Mouse (Mus musculus) midbrain, embryonic 10.5 days (tissue): ENCODE measurements around the gene Pmm1. TPM values are rescaled to one million over a fixed set of nuclear protein-coding genes. Genes with fewer than 3 reads are reported as not detected.
A peak's percentile ranks its signal among the peaks of the same experiment; 100 is the strongest.

Experiments used
- DNase-seq: peaks from one replicate; pipeline ENCODE4 v3.0.0-alpha.2; 2017; ENCODE audit warnings: low spot score
- H3K27ac ChIP-seq: fragments of 300-500 bp; sonication (generic); replicated peaks from 2 replicates; pipeline ENCODE4 v1.5.1; 2016; ENCODE audit warnings: mild to moderate bottlenecking
- H3K27me3 ChIP-seq: fragments of 300-500 bp; sonication (generic); 2 replicates; pipeline ENCODE4 v1.6.1; 2016; ENCODE audit warnings: low read depth, mild to moderate bottlenecking; ENCODE audit not compliant: poor library complexity, severe bottlenecking
- H3K36me3 ChIP-seq: fragments of 300-500 bp; sonication (generic); 2 replicates; pipeline ENCODE4 v1.6.1; 2016; ENCODE audit warnings: mild to moderate bottlenecking, moderate library complexity
- H3K4me1 ChIP-seq: fragments of 300-500 bp; sonication (generic); 2 replicates; pipeline ENCODE4 v1.6.1; 2016
- H3K4me3 ChIP-seq: fragments of 300-500 bp; sonication (generic); 2 replicates; pipeline ENCODE4 v1.5.1; 2016; ENCODE audit warnings: mild to moderate bottlenecking, moderate library complexity
- H3K9me3 ChIP-seq: fragments of 300-500 bp; sonication (generic); replicated peaks from 2 replicates; pipeline ENCODE4 v1.6.1; 2016; ENCODE audit warnings: mild to moderate bottlenecking
- WGBS: fragments of 180-500 bp; shearing (Covaris S2); methylation state at CpG from one replicate; pipeline ENCODE4 v1.1.7; 2016; 5-methylcytosine and 5-hydroxymethylcytosine counted together
- polyA plus RNA-seq: library from polyadenylated mRNA; unstranded; fragments of >200 nt; fragmentation: Nextera tagmentation; extraction: Ambion mirVana; gene quantifications from 2 replicates; pipeline ENCODE4 v1.2.1, GENCODE M21; 2016

Gene Pmm1
- polyA plus RNA-seq, 1 experiment from 2014 or later = 34.9 TPM

DNA sequence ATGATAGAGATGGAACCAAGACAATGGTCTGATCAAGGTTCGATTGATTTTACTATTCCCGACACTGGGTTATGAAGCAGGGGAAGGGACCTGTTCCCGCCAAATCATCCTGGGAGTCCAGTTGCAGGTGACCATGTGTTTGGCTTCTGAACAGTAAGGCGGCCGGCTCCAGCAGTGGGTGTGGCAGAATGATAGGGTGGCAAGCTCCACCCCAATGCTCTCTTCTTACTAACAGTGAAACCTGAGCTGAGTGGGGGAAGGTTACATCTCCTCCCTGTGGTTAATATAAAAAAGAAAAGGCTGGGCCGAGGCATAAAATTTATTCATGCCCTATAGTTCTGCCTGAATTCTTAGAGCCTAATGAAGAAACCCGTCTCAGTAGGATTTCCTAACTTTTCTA, 8.4 kb upstream of the Pmm1 start:
- Histone ChIP-seq H3K4me3 (no peak overlapping the region), H3K36me3 (no peaks in the 10 kb centered on the region), H3K9me3 (peaks cover 11% of the 10 kb centered on the region), H3K27ac (no peak overlapping the region), H3K4me1 (peaks cover 7% of the 10 kb centered on the region; the same call in 1 of the 2 replicates), H3K27me3 (no peaks in the 10 kb centered on the region)
- no peak for DNase-seq
- WGBS = 85% methylated on average over 7 of the region's 7 CpGs

DNA sequence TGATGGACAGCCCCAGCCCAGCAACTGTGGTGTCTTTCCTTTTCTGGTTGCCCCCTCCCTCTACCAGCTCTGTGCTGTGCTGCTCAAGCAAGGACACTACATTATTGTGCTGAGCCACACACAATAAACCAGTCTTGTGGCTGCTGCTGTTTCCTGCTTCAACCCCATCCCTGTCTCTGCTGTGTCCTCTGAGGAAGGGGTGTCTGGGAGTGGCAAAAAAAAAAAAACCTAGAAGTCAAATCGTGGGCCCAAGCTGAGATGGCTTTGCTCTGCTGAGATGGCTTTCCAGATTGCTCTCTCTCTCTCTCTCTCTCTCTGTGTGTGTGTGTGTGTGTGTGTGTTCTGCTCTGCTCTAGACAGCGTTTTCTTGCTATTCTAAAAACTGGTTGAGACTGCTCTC, 7.7 kb upstream of the Pmm1 start:
- Histone ChIP-seq H3K9me3 (peaks cover 11% of the 10 kb centered on the region), H3K4me1 (peaks cover 7% of the 10 kb centered on the region; the same call in 1 of the 2 replicates), H3K27me3 (no peaks in the 10 kb centered on the region), H3K27ac (0 out of 2 replicates have a peak overlapping the region, but pooled peaks have one; percentile 28), H3K36me3 (no peaks in the 10 kb centered on the region), H3K4me3 (no peak overlapping the region)
- 80% methylated on average over 2 of the region's 2 CpGs for WGBS
- DNase-seq = no peak

DNA sequence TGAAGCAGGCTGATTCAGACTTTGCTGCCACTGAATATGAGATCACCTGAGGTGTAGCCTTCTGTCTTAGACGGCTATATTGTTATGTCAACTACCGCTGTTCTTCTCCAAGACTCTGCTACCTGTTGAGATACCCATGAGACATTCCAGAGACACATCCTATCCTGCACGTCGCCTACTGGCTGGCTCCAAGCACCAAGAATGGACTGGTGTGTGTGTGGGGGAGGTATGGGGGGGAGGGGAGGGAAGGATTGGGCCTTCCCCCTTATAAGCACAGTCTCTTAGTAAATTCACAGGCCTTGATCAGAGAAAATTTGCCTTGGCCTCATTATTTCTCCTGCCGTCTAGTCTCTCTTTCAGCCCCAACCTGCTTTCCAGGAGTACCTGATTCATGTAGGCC, 7.1 kb upstream of the Pmm1 start:
- Histone ChIP-seq H3K4me3 (no peak overlapping the region), H3K36me3 (no peaks in the 10 kb centered on the region), H3K4me1 (peaks cover 7% of the 10 kb centered on the region; the same call in 1 of the 2 replicates), H3K27me3 (no peaks in the 10 kb centered on the region), H3K27ac (peak overlapping the region; percentile 28; the same call in 1 of the 2 replicates), H3K9me3 (peaks cover 7% of the 10 kb centered on the region)
- no peak for DNase-seq
- 90% methylated on average over 5 of the region's 5 CpGs for WGBS

- no peaks in the 10 kb centered on the region for H3K27me3 ChIP-seq
- 0 out of 2 replicates have a peak overlapping the region, but pooled peaks have one; percentile 23 for H3K27ac ChIP-seq
- H3K4me1 ChIP-seq = peaks cover 8% of the 10 kb centered on the region
- H3K9me3 ChIP-seq = no peaks in the 10 kb centered on the region; the same call in 1 of the 2 replicates
- H3K4me3 ChIP-seq = no peak overlapping the region
- WGBS = 78% methylated on average over 14 of the region's 14 CpGs
- no peaks in the 10 kb centered on the region for H3K36me3 ChIP-seq
- DNase-seq = no peak
Measured at GRCm38 (mm10) chr15:81966062-81966829, 5.5 kb upstream of the Pmm1 start.

DNA sequence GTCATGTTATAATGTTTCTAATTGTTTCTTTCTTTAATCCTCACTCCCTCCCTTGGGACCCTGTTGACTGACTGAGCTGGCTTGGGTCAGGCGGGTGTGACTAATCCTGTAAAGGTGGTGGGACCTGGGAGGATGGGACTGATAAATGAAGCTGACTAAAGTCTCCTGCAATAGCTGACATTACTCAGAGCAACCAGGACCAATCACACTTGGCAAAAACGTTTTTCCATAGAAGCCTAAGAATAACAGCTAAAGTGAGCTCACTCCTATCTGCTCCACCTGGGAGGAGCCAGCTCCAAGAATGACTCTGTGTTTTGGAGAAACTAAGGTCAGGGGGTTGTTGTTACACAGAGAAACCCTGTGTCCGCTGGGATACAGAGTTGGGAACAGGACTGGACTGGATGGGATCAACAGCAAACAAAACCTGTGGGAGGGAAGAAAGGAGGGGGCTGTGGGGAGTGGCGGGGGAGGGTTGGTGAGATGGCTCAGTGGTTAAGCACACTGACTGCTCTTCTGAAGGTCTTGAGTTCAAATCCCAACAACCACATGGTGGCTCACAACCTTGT, 4.3 kb upstream of the Pmm1 start:
- Histone ChIP-seq H3K9me3 (no peaks in the 10 kb centered on the region), H3K27ac (no peak overlapping the region), H3K36me3 (no peaks in the 10 kb centered on the region), H3K27me3 (no peaks in the 10 kb centered on the region), H3K4me1 (peaks cover 19% of the 10 kb centered on the region), H3K4me3 (no peak overlapping the region)
- DNase-seq = no peak
- 58% methylated on average over 4 of the region's 4 CpGs for WGBS

DNA sequence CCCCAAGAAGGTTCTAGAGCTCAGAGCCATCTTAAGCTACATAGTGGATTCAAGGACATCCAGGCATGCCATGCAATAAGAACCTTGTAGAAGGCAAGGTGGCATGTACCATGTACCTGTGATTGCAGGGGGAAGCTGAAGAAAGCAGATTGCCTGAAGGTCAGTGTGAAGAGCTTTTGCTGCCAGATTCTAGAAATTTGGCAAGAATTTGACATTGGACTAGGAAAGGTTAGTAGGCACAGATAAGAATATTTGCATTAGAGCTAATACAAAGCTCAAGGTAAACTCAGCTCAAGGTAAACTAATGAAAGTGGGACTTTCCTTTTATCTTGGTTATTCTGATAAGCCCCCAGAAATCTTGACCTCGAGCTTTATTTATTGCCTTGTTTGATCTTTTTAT, 3.5 kb upstream of the Pmm1 start:
- WGBS = 81% methylated on average over 1 of the region's 1 CpGs
- Histone ChIP-seq H3K4me3 (no peak overlapping the region), H3K4me1 (peaks cover 27% of the 10 kb centered on the region), H3K27ac (no peak overlapping the region), H3K36me3 (no peaks in the 10 kb centered on the region), H3K9me3 (no peaks in the 10 kb centered on the region), H3K27me3 (no peaks in the 10 kb centered on the region)
- DNase-seq = no peak

GRCm38 (mm10) chr15:81961078-81961451, 335 bp upstream of the Pmm1 start:
- WGBS = 4% methylated on average over 7 of the region's 8 CpGs

GRCm38 (mm10) chr15:81958906-81959305, 1.8 kb downstream of the Pmm1 start:
- Histone ChIP-seq H3K4me3 (no peak overlapping the region), H3K4me1 (peaks cover 24% of the 10 kb centered on the region), H3K27me3 (no peaks in the 10 kb centered on the region), H3K27ac (no peak overlapping the region), H3K36me3 (peaks cover 23% of the 10 kb centered on the region), H3K9me3 (no peaks in the 10 kb centered on the region)
- 91% methylated on average over 3 of the region's 3 CpGs for WGBS
- no peak for DNase-seq

More at GRCm38 (mm10) chr15:81961078-81961451, 335 bp upstream of the Pmm1 start:
- 0 out of 2 replicates have a peak, but pooled peaks cover 4% of the 10 kb centered on the region for H3K36me3 ChIP-seq
- H3K4me1 ChIP-seq = peaks cover 31% of the 10 kb centered on the region
- H3K9me3 ChIP-seq = no peaks in the 10 kb centered on the region
- no peak for DNase-seq
- no peaks in the 10 kb centered on the region for H3K27me3 ChIP-seq
- H3K4me3 ChIP-seq = peak overlapping the region; percentile 73
- peak overlapping the region; percentile 86 for H3K27ac ChIP-seq

DNA sequence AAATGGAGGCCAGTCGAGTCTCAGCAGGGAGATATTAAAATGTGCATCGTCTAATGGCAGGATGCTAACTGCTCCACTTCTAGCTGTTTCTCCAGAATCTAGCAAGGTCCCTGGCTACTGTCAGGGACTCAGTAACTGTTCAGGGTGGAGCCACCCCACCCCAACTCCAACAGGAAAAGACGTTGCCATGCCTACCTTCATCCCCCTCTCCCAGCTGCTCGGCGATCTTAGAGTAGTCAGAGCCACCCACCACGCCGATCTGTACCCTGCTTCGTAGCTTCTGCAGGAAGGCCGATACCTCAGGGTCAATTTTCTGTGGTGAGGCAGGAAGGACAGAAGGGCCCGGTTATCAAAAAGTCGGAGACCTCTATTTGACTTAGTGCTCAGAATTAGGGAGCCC, 3.1 kb downstream of the Pmm1 start:
- no peak overlapping the region for H3K4me3 ChIP-seq
- 89% methylated on average over 11 of the region's 11 CpGs for WGBS
- peaks cover 26% of the 10 kb centered on the region for H3K36me3 ChIP-seq
- no peaks in the 10 kb centered on the region for H3K9me3 ChIP-seq
- DNase-seq = no peak
- H3K27me3 ChIP-seq = no peaks in the 10 kb centered on the region
- H3K4me1 ChIP-seq = peaks cover 24% of the 10 kb centered on the region
- H3K27ac ChIP-seq = no peak overlapping the region

GRCm38 (mm10) chr15:81956457-81956856, 4.3 kb downstream of the Pmm1 start:
- H3K27ac ChIP-seq = no peak overlapping the region
- no peaks in the 10 kb centered on the region for H3K27me3 ChIP-seq
- peaks cover 24% of the 10 kb centered on the region for H3K4me1 ChIP-seq
- H3K4me3 ChIP-seq = no peak overlapping the region
- 54% methylated on average over 8 of the region's 8 CpGs for WGBS
- peaks cover 37% of the 10 kb centered on the region for H3K36me3 ChIP-seq
- no peaks in the 10 kb centered on the region for H3K9me3 ChIP-seq
- DNase-seq = peak; percentile 50

- WGBS = 92% methylated on average over 15 of the region's 15 CpGs
Measured at GRCm38 (mm10) chr15:81955414-81955813, 5.3 kb downstream of the Pmm1 start.

GRCm38 (mm10) chr15:81954716-81955115, 6.0 kb downstream of the Pmm1 start:
- Histone ChIP-seq H3K4me1 (peaks cover 9% of the 10 kb centered on the region), H3K9me3 (no peaks in the 10 kb centered on the region), H3K27me3 (no peaks in the 10 kb centered on the region), H3K27ac (no peak overlapping the region), H3K4me3 (no peak overlapping the region), H3K36me3 (peaks cover 46% of the 10 kb centered on the region)
- no peak for DNase-seq
- 94% methylated on average over 6 of the region's 6 CpGs for WGBS

More at GRCm38 (mm10) chr15:81955414-81955813, 5.3 kb downstream of the Pmm1 start:
- peaks cover 16% of the 10 kb centered on the region for H3K4me1 ChIP-seq
- no peak for DNase-seq
- no peak overlapping the region for H3K4me3 ChIP-seq
- H3K27me3 ChIP-seq = no peaks in the 10 kb centered on the region
- H3K27ac ChIP-seq = no peak overlapping the region
- H3K9me3 ChIP-seq = no peaks in the 10 kb centered on the region
- peaks cover 46% of the 10 kb centered on the region for H3K36me3 ChIP-seq

- 96% methylated on average over 9 of the region's 9 CpGs for WGBS
- Histone ChIP-seq H3K27ac (no peak overlapping the region), H3K9me3 (no peaks in the 10 kb centered on the region), H3K4me3 (no peak overlapping the region), H3K27me3 (no peaks in the 10 kb centered on the region), H3K36me3 (peaks cover 46% of the 10 kb centered on the region), H3K4me1 (peaks cover 3% of the 10 kb centered on the region; the same call in 1 of the 2 replicates)
- DNase-seq = no peak
Measured at GRCm38 (mm10) chr15:81954151-81954583, 6.6 kb downstream of the Pmm1 start.
